Mouse (Mus musculus) bone marrow, adult 2 months (tissue): ENCODE data around the gene Rtel1. TPM values are rescaled to one million over a fixed set of nuclear protein-coding genes. Genes with fewer than 3 reads are reported as not detected.
A peak's percentile ranks its signal among the peaks of the same experiment; 100 is the strongest.

ENCODE experiments used
- H3K27ac ChIP-seq: fragments of 200-500 bp; 2 replicates; pipeline ENCODE4 v1.5.1; 2012; ENCODE audit warnings: low read depth, mild to moderate bottlenecking, control low read depth, inconsistent platforms, low read length; ENCODE audit not compliant: control insufficient read depth, poor library complexity, insufficient read depth
- H3K4me1 ChIP-seq: fragments of 200-500 bp; 2 replicates; pipeline ENCODE4 v1.6.1; 2011; ENCODE audit warnings: low read length; ENCODE audit not compliant: control insufficient read depth, insufficient read depth
- H3K4me3 ChIP-seq: fragments of 200-500 bp; replicated peaks from 2 replicates; pipeline ENCODE3; 2011; ENCODE audit warnings: mild to moderate bottlenecking, low read depth, low read length, control low read depth; ENCODE audit not compliant: control insufficient read depth
- CTCF ChIP-seq: fragments of 200-500 bp; IDR thresholded peaks from 2 replicates; pipeline ENCODE4 v1.5.1; 2011; ENCODE audit warnings: low read length, control low read depth; ENCODE audit not compliant: control insufficient read depth, insufficient read depth
- POLR2A ChIP-seq: fragments of 200-500 bp; IDR thresholded peaks from 2 replicates; pipeline ENCODE4 v1.6.1; 2011; ENCODE audit warnings: low read depth, mild to moderate bottlenecking, control low read depth, low read length, borderline replicate concordance; ENCODE audit not compliant: control insufficient read depth
- WGBS: fragments of 180-500 bp; shearing (Covaris S2); methylation state at CpG from one replicate; pipeline ENCODE4 v1.1.7; 2018; 5-methylcytosine and 5-hydroxymethylcytosine counted together
- polyA plus RNA-seq: library from polyadenylated mRNA; stranded (reverse); fragments of >200 nt; gene quantifications from 2 replicates; pipeline ENCODE4 v1.2.4, GENCODE M21; 2011; ENCODE audit warnings: low replicate concordance; ENCODE audit not compliant: missing spikeins, insufficient read depth, insufficient read length

The Rtel1 gene
- polyA plus RNA-seq, 1 experiment = 86.6 TPM

DNA sequence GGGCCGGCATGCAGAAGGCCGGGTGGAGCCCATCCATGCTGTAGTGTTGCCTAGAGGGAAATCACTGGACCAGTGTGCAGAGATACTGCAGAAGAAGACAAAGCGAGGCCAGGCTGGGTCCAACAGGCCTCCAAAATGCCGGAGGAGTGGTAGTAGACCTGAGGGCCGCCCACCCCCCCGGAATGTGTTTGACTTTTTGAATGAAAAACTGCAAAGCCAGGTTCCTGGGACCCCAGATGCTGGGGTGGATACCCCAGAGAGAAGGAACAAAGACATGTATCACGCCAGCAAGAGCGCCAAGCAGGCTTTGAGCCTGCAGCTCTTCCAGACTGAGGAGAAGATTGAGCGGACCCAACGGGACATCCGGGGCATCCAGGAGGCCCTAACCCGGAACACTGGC is 60.2 kb downstream of the Rtel1 start, which contains the start of gene Lime1:
TSS of gene Lime1 (plus strand) at position 301 of the 400 bp plus-strand sequence.
- no peaks in the 10 kb centered on the region; the same call in 1 of the 2 replicates for H3K4me1 ChIP-seq
- no peak within 1 kb of the TSS for H3K4me3 ChIP-seq
- H3K27ac ChIP-seq = no peak within 1 kb of the TSS
- WGBS = 93% methylated on average over 12 of the region's 12 CpGs
- TF ChIP-seq POLR2A = no peak
- TF ChIP-seq CTCF = no peak

DNA sequence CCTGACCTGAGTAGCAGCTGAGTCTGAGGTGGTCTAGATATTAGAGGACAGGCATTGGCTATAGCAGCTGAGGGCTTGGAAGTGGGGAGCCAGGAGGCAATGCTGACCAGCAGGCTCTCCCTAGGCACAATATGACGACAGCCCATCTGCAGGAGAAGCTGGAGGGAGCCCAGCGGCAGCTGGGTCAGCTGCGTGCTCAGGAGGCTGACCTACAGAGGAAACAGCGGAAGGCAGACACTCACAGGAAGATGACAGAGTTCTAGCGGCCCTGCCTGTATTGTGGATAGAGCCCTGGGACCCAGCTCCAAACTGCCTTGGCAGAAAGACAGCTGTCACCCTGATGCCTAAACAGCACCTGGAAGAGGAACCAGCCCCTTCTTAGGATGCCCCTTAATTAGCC is 60.7 kb downstream of the Rtel1 start:
- no peaks in the 10 kb centered on the region; the same call in 1 of the 2 replicates for H3K4me1 ChIP-seq
- 91% methylated on average over 5 of the region's 5 CpGs for WGBS
- TF ChIP-seq CTCF (no peak), POLR2A (no peak)
- H3K4me3 ChIP-seq = no peak overlapping the region
- H3K27ac ChIP-seq = no peak overlapping the region

DNA sequence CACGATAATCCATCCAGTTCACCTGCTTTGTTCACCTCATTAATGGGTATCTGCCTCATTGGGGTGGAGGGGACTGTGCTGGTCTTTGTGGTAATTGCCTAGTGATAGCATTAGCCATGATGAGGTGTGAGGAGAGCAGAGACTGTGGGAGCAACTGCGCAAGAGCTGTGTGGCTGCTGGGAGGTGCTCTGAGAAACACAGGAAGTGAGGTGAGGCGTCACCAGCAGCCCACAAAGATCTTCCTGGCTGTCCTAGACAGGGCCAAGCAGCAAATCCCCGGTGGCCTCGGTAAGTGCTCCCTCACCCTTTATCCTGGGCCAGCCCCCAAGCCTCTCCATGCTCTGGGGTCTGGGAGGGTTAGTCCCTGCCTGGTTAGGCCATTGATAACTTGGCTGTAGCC is 61.6 kb downstream of the Rtel1 start:
- WGBS = 57% methylated on average over 5 of the region's 5 CpGs
- Histone ChIP-seq H3K4me3 (peak overlapping the region; percentile 10), H3K27ac (no peak overlapping the region)

DNA sequence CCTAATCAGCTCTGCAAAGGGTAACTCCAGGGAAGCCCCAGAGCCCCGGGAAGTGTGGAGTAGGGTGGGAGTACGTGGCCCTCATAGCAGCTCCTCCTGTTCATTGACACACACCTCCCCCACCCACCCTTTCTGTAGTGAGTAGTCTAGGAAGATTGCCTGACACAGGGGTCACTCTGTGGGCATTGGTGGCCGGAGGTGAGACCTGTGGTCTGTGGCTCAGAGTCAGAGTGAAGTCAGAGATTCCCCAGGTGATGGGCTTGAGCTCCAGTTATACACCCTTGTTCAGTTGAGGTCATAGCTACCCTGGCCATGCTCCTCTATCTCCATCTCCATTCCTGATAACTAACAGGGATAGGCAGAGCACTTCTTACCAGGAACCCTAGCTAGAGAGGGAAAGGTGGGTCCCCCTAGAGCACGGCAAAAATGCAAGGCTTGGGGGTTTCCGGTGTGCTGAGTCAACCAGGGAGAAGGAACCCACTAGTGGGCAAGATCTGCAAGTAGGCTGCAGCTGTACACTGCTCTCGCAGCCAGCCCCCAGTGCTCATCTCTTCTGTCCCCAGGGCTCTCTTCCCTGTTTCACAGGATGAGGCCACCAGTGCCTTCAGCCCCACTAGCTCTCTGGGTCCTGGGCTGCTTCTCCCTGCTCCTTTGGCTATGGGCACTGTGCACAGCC is 62.2 kb downstream of the Rtel1 start:
- Histone ChIP-seq H3K27ac (no peak overlapping the region), H3K4me3 (no peak overlapping the region), H3K4me1 (no peaks in the 10 kb centered on the region; the same call in 1 of the 2 replicates)
- no peak for TF ChIP-seq CTCF
- TF ChIP-seq POLR2A = no peak
- 86% methylated on average over 6 of the region's 6 CpGs for WGBS

More for the DNA sequence above, 61.6 kb downstream of the Rtel1 start:
- no peaks in the 10 kb centered on the region; the same call in 1 of the 2 replicates for H3K4me1 ChIP-seq
- TF ChIP-seq POLR2A = no peak
- no peak for TF ChIP-seq CTCF

DNA sequence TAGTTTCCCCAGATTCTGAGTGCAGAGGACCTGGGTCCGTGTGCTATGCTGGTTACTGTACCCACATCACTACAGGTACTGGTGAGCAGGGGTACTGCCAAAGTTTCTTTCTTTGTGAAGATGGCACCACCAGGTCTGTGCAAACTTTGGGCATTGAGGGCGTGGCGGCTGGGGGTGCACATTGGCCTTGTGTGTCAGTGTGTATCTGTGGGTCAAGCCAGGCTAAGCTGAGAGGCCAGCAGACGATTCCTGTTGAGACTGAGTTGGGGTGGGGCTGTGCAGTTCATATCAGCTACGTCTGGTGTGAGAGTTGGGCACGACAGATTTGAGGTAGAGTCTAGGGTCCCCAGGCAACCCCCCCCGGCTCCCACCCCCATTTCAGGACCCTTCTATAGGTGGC is 64.9 kb downstream of the Rtel1 start:
- 77% methylated on average over 7 of the region's 7 CpGs for WGBS
- TF ChIP-seq POLR2A (no peak), CTCF (no peak)
- Histone ChIP-seq H3K4me1 (no peaks in the 10 kb centered on the region), H3K4me3 (no peak overlapping the region), H3K27ac (no peak overlapping the region)

DNA sequence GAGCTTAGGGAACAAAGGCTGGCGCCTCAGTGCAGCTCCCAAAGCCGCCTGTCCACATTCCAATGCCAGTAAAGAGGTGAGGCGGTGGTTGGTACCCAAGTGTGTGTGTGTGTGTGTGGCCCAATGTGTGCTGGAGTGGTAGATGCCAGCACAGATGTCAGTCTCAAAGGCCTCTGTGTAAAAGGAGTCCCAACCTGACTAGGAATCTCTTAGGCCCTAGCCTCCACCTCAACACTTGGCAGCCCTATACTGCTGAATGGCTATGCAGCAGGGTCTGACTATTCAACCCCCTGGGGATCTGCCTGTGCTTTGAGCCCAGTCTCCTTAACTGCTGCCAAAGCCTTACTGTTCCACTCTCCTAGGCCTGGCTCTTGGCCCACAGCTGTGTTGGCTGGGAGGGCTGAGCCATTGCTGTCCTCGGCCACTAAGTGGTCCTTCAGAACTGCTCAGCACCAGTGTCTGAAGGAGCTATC is 65.4 kb downstream of the Rtel1 start:
- no peaks in the 10 kb centered on the region for H3K4me1 ChIP-seq
- H3K27ac ChIP-seq = no peak overlapping the region
- 98% methylated on average over 4 of the region's 4 CpGs for WGBS
- H3K4me3 ChIP-seq = no peak overlapping the region
- TF ChIP-seq CTCF (no peak), POLR2A (no peak)

DNA sequence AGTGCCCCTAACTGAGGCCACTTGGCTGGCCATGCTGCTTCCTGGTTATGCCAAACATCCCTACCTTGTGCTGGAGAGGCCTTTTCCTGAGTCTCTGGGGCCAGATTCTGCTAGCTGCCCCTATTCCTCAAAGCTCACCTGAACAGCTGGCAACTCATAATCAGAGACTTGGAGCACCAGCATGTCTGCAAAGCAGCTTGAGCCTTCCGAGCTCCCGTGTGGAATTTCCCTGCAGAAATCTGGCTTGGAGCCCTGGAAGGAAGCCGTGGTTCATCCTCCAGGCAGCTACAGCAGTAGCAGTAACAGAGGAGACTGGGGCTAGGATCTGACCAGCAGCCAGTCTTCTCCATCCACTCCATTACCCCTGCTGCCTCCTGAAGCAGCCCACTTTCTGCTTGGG is 66.3 kb downstream of the Rtel1 start:
- no peak overlapping the region for H3K4me3 ChIP-seq
- H3K4me1 ChIP-seq = no peaks in the 10 kb centered on the region
- no peak for TF ChIP-seq CTCF
- no peak for TF ChIP-seq POLR2A
- 88% methylated on average over 3 of the region's 3 CpGs for WGBS
- no peak overlapping the region for H3K27ac ChIP-seq

DNA sequence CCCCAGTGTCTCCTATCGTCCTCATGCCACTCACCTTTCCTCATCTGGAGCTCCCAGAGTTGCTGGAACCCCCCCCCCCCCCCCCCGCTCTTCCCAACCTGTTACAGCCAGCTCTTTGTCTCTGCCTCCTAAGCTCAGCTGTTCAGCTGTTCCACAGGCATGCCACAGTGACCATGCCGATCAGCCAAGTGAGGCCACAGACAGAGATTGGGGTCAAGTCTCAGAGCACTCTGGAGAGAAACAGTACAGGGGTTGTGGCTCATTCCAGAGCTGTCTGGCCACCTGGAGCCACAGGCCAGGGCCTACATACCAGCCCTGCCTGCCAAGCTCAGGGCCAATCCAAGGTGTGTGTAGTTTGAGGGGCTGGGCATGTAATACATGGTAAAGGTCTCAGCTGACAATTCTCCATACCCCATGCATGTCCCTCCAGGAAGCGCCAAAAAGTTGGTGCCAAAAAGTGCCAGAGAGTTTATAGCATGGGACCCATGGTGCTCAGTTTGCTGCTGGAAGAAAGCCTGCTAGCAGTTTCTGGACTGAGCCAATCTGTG is 67.2 kb downstream of the Rtel1 start:
- 84% methylated on average over 4 of the region's 4 CpGs for WGBS
- no peak overlapping the region for H3K4me3 ChIP-seq
- no peak overlapping the region for H3K27ac ChIP-seq
- H3K4me1 ChIP-seq = no peaks in the 10 kb centered on the region
- no peak for TF ChIP-seq CTCF
- no peak for TF ChIP-seq POLR2A
